Mouse (Mus musculus): Measurements from ENCODE around the gene Anks1b. TPM values are rescaled to one million over a fixed set of nuclear protein-coding genes. Genes with fewer than 3 reads are reported as not detected.

Gene Anks1b
- polyA plus RNA-seq, 1 experiment from 2014 or later, result 0.21 TPM

DNA sequence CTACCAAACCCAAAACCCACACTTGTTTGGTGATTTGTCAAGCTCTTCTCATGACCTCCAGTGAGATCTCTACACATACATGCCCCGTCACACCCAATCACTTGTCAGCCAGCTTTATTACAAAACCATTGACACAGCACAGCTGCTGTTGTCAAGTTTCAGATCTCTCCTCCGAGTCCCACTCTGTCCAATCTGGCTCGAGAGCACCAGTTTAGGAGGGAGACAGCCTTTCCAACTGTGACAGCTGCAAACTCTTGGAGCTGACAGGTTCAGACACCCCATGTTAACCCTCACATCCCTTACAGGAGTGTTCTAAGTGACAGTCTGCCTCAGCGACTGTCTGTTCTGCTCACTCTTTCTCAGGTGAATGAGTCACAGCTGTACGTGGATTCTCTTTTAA, 239.4 kb downstream of the Anks1b start:
- TF ChIP-seq EP300 (IDR thresholded peaks at IDR 0.05) (no peak), CTCF (IDR thresholded peaks at IDR 0.05) (no peak)
- 30% methylated on average over 5 of the region's 5 CpGs for WGBS
- DNase-seq (ENCODE audit: low spot score) (peak; percentile 55), ATAC-seq (peak; percentile 65)
- Histone ChIP-seq H3K4me3 (ENCODE audit: low read depth, low read length) (no peak overlapping the region), H3K9ac (replicated peaks; ENCODE audit: low read depth) (no peak overlapping the region), H3K9me3 (ENCODE audit: low read length) (no peaks in the 10 kb centered on the region), H3K36me3 (ENCODE audit: insufficient read depth, low read length) (no peaks in the 10 kb centered on the region), H3K27ac (ENCODE audit: low read length) (no peak overlapping the region), H3K4me1 (ENCODE audit: insufficient read depth, low read depth, low read length) (no peaks in the 10 kb centered on the region), H3K27me3 (replicated peaks; ENCODE audit: insufficient read depth, low read length) (no peaks in the 10 kb centered on the region), H3K4me2 (replicated peaks; ENCODE audit: low read depth, low read length) (no peak overlapping the region)

DNA sequence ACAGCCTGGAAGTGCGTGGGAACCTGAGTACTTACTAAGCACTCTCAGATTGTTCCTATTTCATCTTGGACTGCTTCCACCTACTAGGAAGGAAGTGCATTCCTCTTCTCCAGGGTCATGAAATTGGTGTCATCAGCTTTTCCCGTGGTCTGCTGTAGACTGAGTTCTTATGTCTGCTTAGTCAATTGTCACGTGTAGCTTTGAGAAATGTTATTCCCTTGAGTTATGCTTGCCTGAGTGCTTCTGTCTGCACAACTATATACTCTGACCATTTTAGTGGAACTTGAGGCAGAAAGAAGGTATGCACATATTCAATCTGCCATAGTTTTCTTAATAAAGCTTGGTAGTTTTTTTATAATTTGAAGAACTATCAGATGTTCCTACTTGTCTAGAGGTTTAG, 243.6 kb downstream of the Anks1b start:
- Histone ChIP-seq H3K9ac (replicated peaks; ENCODE audit: low read depth) (no peak overlapping the region), H3K36me3 (ENCODE audit: insufficient read depth, low read length) (no peaks in the 10 kb centered on the region), H3K4me1 (ENCODE audit: insufficient read depth, low read depth, low read length) (no peaks in the 10 kb centered on the region), H3K4me3 (ENCODE audit: low read depth, low read length) (no peak overlapping the region), H3K27me3 (replicated peaks; ENCODE audit: insufficient read depth, low read length) (no peaks in the 10 kb centered on the region), H3K27ac (ENCODE audit: low read length) (no peak overlapping the region), H3K9me3 (ENCODE audit: low read length) (no peaks in the 10 kb centered on the region), H3K4me2 (replicated peaks; ENCODE audit: low read depth, low read length) (no peak overlapping the region)
- TF ChIP-seq EP300 (IDR thresholded peaks at IDR 0.05), result no peak
- no peak for TF ChIP-seq CTCF (IDR thresholded peaks at IDR 0.05)
- ATAC-seq, result no peak
- 66% methylated on average over 3 of the region's 3 CpGs for WGBS
- DNase-seq (ENCODE audit: low spot score), result no peak

GRCm38 (mm10) chr10:90117836-90118235, 244.5 kb downstream of the Anks1b start:
- WGBS, result 72% methylated on average over 2 of the region's 2 CpGs
- no peak for ATAC-seq
- Histone ChIP-seq H3K27me3 (replicated peaks; ENCODE audit: insufficient read depth, low read length) (no peaks in the 10 kb centered on the region), H3K4me2 (replicated peaks; ENCODE audit: low read depth, low read length) (no peak overlapping the region), H3K4me1 (ENCODE audit: insufficient read depth, low read depth, low read length) (no peaks in the 10 kb centered on the region), H3K9me3 (ENCODE audit: low read length) (no peaks in the 10 kb centered on the region), H3K36me3 (ENCODE audit: insufficient read depth, low read length) (no peaks in the 10 kb centered on the region), H3K27ac (ENCODE audit: low read length) (no peak overlapping the region), H3K9ac (replicated peaks; ENCODE audit: low read depth) (no peak overlapping the region), H3K4me3 (ENCODE audit: low read depth, low read length) (no peak overlapping the region)
- TF ChIP-seq CTCF (IDR thresholded peaks at IDR 0.05), result no peak
- no peak for TF ChIP-seq EP300 (IDR thresholded peaks at IDR 0.05)
- DNase-seq (ENCODE audit: low spot score), result no peak

- H3K9ac ChIP-seq (replicated peaks; ENCODE audit: low read depth), result no peak overlapping the region
- no peak overlapping the region for H3K4me3 ChIP-seq (ENCODE audit: low read depth, low read length)
- H3K4me2 ChIP-seq (replicated peaks; ENCODE audit: low read depth, low read length), result no peak overlapping the region
- no peaks in the 10 kb centered on the region for H3K4me1 ChIP-seq (ENCODE audit: insufficient read depth, low read depth, low read length)
- TF ChIP-seq EP300 (IDR thresholded peaks at IDR 0.05) (no peak), CTCF (IDR thresholded peaks at IDR 0.05) (no peak)
- H3K27me3 ChIP-seq (replicated peaks; ENCODE audit: insufficient read depth, low read length), result no peaks in the 10 kb centered on the region
- H3K27ac ChIP-seq (ENCODE audit: low read length), result no peak overlapping the region
- no peaks in the 10 kb centered on the region for H3K9me3 ChIP-seq (ENCODE audit: low read length)
- ATAC-seq, result no peak
- no peaks in the 10 kb centered on the region for H3K36me3 ChIP-seq (ENCODE audit: insufficient read depth, low read length)
- no peak for DNase-seq (ENCODE audit: low spot score)
These were observed 264.2 kb downstream of the Anks1b start for GRCm38 (mm10) chr10:90137538-90137937.

DNA sequence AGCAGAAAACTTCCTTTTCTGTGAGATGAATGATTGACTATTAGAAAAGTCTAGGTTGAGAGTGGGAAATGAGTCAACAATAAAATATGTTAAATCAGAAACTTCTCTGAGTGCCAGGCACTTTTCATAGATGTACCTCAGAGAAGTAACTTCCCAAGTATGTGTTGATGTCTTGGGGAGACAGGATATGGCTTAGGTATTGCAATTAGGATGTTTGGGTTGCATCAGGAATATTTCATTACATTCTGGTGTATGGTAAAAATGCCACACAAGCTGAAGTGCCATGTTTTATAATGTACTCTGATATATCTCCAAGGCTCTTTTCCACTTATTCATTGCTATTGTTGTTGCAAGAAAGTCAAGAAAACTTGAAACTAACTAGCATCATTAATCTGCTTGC, 267.6 kb downstream of the Anks1b start:
- H3K4me2 ChIP-seq (replicated peaks; ENCODE audit: low read depth, low read length), result no peak overlapping the region
- H3K36me3 ChIP-seq (ENCODE audit: insufficient read depth, low read length), result no peaks in the 10 kb centered on the region
- TF ChIP-seq CTCF (IDR thresholded peaks at IDR 0.05), result no peak
- TF ChIP-seq EP300 (IDR thresholded peaks at IDR 0.05), result no peak
- ATAC-seq (no peak), DNase-seq (ENCODE audit: low spot score) (no peak)
- H3K9me3 ChIP-seq (ENCODE audit: low read length), result no peaks in the 10 kb centered on the region
- H3K4me3 ChIP-seq (ENCODE audit: low read depth, low read length), result no peak overlapping the region
- H3K27ac ChIP-seq (ENCODE audit: low read length), result no peak overlapping the region
- no peak overlapping the region for H3K9ac ChIP-seq (replicated peaks; ENCODE audit: low read depth)
- no peaks in the 10 kb centered on the region for H3K4me1 ChIP-seq (ENCODE audit: insufficient read depth, low read depth, low read length)
- no peaks in the 10 kb centered on the region for H3K27me3 ChIP-seq (replicated peaks; ENCODE audit: insufficient read depth, low read length)

DNA sequence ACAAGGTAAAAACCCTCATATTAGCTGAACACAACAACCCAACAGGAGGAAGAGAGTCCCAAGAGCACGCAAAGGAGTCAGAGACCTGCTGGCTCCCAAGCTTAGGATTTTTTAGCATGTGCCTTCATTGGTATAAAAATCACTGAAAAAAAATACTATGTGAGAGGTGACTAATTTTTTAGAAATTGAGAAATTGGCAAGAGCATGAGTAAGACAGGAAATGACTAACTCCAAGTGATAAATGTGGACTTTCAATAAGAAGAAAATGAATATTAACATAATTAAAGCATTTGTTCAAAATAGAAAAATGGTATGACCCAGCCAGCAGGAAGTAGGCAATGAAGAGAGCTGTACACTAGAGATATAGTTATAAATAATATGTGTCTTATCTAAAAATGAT, 271.1 kb downstream of the Anks1b start:
- Histone ChIP-seq H3K9ac (replicated peaks; ENCODE audit: low read depth) (no peak overlapping the region), H3K4me3 (ENCODE audit: low read depth, low read length) (no peak overlapping the region), H3K9me3 (ENCODE audit: low read length) (no peaks in the 10 kb centered on the region), H3K4me1 (ENCODE audit: insufficient read depth, low read depth, low read length) (no peaks in the 10 kb centered on the region), H3K27me3 (replicated peaks; ENCODE audit: insufficient read depth, low read length) (no peaks in the 10 kb centered on the region), H3K4me2 (replicated peaks; ENCODE audit: low read depth, low read length) (no peak overlapping the region), H3K36me3 (ENCODE audit: insufficient read depth, low read length) (no peaks in the 10 kb centered on the region), H3K27ac (ENCODE audit: low read length) (no peak overlapping the region)
- WGBS, result 73% methylated on average over 1 of the region's 1 CpGs
- no peak for ATAC-seq
- DNase-seq (ENCODE audit: low spot score), result no peak
- TF ChIP-seq CTCF (IDR thresholded peaks at IDR 0.05) (no peak), EP300 (IDR thresholded peaks at IDR 0.05) (no peak)

DNA sequence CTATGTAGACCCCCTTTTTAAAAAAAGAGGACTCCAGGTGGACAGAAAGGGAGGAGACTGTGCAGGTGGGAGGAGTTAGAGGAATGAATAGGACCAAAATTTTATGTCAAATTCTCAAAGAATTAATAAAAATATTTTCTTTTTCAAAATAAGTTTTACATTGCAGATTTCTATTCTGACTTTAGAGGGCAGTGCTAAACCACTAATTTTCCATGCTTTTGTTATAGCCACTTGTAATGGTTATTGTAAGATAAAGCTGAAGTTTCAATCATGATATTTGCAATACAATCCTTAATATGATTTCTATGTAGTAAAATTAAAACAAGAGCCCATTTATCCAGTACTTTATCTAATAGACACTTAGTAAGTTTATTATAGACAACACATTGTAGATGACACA, 278.2 kb downstream of the Anks1b start:
- TF ChIP-seq EP300 (IDR thresholded peaks at IDR 0.05) (no peak), CTCF (IDR thresholded peaks at IDR 0.05) (no peak)
- no peak overlapping the region for H3K4me2 ChIP-seq (replicated peaks; ENCODE audit: low read depth, low read length)
- DNase-seq (ENCODE audit: low spot score) (no peak), ATAC-seq (no peak)
- no peak overlapping the region for H3K9ac ChIP-seq (replicated peaks; ENCODE audit: low read depth)
- H3K9me3 ChIP-seq (ENCODE audit: low read length), result no peaks in the 10 kb centered on the region
- H3K4me3 ChIP-seq (ENCODE audit: low read depth, low read length), result no peak overlapping the region
- H3K36me3 ChIP-seq (ENCODE audit: insufficient read depth, low read length), result no peaks in the 10 kb centered on the region
- no peak overlapping the region for H3K27ac ChIP-seq (ENCODE audit: low read length)
- H3K4me1 ChIP-seq (ENCODE audit: insufficient read depth, low read depth, low read length), result no peaks in the 10 kb centered on the region
- H3K27me3 ChIP-seq (replicated peaks; ENCODE audit: insufficient read depth, low read length), result no peaks in the 10 kb centered on the region

All from lung, postnatal 0 days (tissue).